Mouse (Mus musculus): ENCODE results near the gene Gm20388.

DNA sequence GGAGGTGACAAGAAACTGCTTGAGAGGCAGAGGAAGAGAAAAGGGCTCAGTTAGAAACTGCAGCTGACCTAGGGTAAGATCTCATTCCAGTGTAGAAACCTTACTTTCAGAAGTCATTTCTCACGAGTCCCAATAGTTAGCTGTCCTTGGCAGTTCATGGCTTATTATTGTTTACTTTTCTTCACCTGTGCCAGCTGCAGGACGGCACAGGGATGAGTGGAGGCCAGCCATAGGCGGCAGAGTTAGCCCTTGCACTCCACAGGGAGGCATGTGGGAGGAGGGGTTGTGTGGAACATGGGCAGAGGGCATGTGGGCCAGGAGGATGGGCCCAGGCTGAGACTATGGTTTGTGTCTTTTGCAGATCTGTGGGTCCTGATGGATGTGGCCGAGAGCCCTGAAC is 2472.4 kb downstream of the Gm20388 start:
- TF ChIP-seq POLR2A (IDR thresholded peaks at IDR 0.05; ENCODE audit: low read depth, low read length) (no peak), CTCF (conservative IDR thresholded peaks at IDR 0.05; ENCODE audit: insufficient read depth, insufficient read length, low read depth, low read length) (no peak)

Data from kidney, adult 2 months (tissue).